Mouse (Mus musculus) cerebellum, adult 2 months (tissue): ENCODE measurements around the gene Ap1ar. TPM values are rescaled to one million over a fixed set of nuclear protein-coding genes. Genes with fewer than 3 reads are reported as not detected.

Experiments
- DNase-seq, 2 experiments: peaks; one replicate each; pipeline ENCODE4 v3.0.0; 2021
- H3K27ac ChIP-seq: fragments of 200-500 bp; 2 replicates; pipeline ENCODE4 v1.5.1; 2012; ENCODE audit warnings: low read length, control low read depth, inconsistent platforms; ENCODE audit not compliant: insufficient read depth
- H3K27me3 ChIP-seq: fragments of 200-500 bp; 2 replicates; pipeline ENCODE4 v1.6.1; 2012; ENCODE audit warnings: inconsistent platforms, mild to moderate bottlenecking, low read length, moderate library complexity; ENCODE audit not compliant: control insufficient read depth, insufficient read depth
- H3K4me1 ChIP-seq: fragments of 200-500 bp; 2 replicates; pipeline ENCODE4 v1.6.1; 2011; ENCODE audit warnings: low read length; ENCODE audit not compliant: control insufficient read depth, insufficient read depth
- H3K4me3 ChIP-seq: fragments of 200-500 bp; replicated peaks from 2 replicates; pipeline ENCODE3; 2011; ENCODE audit warnings: mild to moderate bottlenecking, low read depth, low read length, control low read depth; ENCODE audit not compliant: insufficient read depth
- CTCF ChIP-seq: fragments of 200-500 bp; IDR thresholded peaks from 2 replicates; pipeline ENCODE4 v1.5.1; 2011; ENCODE audit warnings: low read depth, mild to moderate bottlenecking, control low read depth, low read length, moderate library complexity, borderline replicate concordance; ENCODE audit not compliant: insufficient read depth
- POLR2A ChIP-seq: fragments of 200-500 bp; IDR thresholded peaks from 2 replicates; pipeline ENCODE4 v1.6.1; 2011; ENCODE audit warnings: low read length, control low read depth, borderline replicate concordance; ENCODE audit not compliant: insufficient read depth
- WGBS: fragments of 180-500 bp; shearing (Covaris S2); methylation state at CpG from one replicate; pipeline ENCODE4 v1.1.7; 2018; 5-methylcytosine and 5-hydroxymethylcytosine counted together
- polyA plus RNA-seq: library from polyadenylated mRNA; depleted of rRNA; stranded (reverse); fragments of >200 nt; gene quantifications from 2 replicates; pipeline ENCODE4 v1.2.3, GENCODE M21; 2012; rRNA removed

Ap1ar gene
- polyA plus RNA-seq = 49.8 and 52.8 TPM in 2 replicates

- TF ChIP-seq CTCF (peak; percentile 45; the same call in 1 of the 2 replicates), POLR2A (peak; percentile 95)
- Histone ChIP-seq H3K27me3 (no peaks in the 10 kb centered on the region), H3K27ac (peak within 1 kb of the TSS; percentile 78), H3K4me3 (peak within 1 kb of the TSS; percentile 91), H3K4me1 (peaks cover 3% of the 10 kb centered on the region; the same call in 1 of the 2 replicates)
- DNase-seq = peak; percentile 97
- under 1% methylated on average over 88 of the region's 89 CpGs for WGBS
Observed at GRCm38 (mm10) chr3:127837154-127837865, at the start of gene Ap1ar. Gene Ap1ar, minus strand, starts transcription at chr3:127837523.

GRCm38 (mm10) chr3:127881684-127882083 lies 44.4 kb upstream of the Ap1ar start:
- Histone ChIP-seq H3K27ac (no peak overlapping the region), H3K4me3 (no peak overlapping the region), H3K27me3 (no peaks in the 10 kb centered on the region), H3K4me1 (no peaks in the 10 kb centered on the region)
- 56% methylated on average over 2 of the region's 2 CpGs for WGBS
- TF ChIP-seq POLR2A (no peak), CTCF (no peak)
- no peak for DNase-seq

- no peak overlapping the region for H3K27ac ChIP-seq
- 85% methylated on average over 3 of the region's 3 CpGs for WGBS
- no peaks in the 10 kb centered on the region for H3K4me1 ChIP-seq
- no peaks in the 10 kb centered on the region for H3K27me3 ChIP-seq
- no peak for TF ChIP-seq POLR2A
- no peak for TF ChIP-seq CTCF
- DNase-seq = no peak
- no peak overlapping the region for H3K4me3 ChIP-seq
Observed at GRCm38 (mm10) chr3:127879968-127880367, 42.6 kb upstream of the Ap1ar start.

GRCm38 (mm10) chr3:127875509-127875908 lies 38.2 kb upstream of the Ap1ar start:
- DNase-seq = no peak
- no peaks in the 10 kb centered on the region for H3K4me1 ChIP-seq
- no peaks in the 10 kb centered on the region for H3K27me3 ChIP-seq
- WGBS = 90% methylated on average over 2 of the region's 2 CpGs
- H3K27ac ChIP-seq = no peak overlapping the region
- H3K4me3 ChIP-seq = no peak overlapping the region
- no peak for TF ChIP-seq POLR2A
- no peak for TF ChIP-seq CTCF

- Histone ChIP-seq H3K4me3 (no peak overlapping the region), H3K27me3 (no peaks in the 10 kb centered on the region), H3K27ac (no peak overlapping the region), H3K4me1 (no peaks in the 10 kb centered on the region)
- 90% methylated on average over 7 of the region's 7 CpGs for WGBS
- DNase-seq = no peak
- TF ChIP-seq CTCF = no peak
- no peak for TF ChIP-seq POLR2A
Observed at GRCm38 (mm10) chr3:127875059-127875458, 37.7 kb upstream of the Ap1ar start.

- WGBS = 35% methylated on average over 4 of the region's 4 CpGs
- H3K27ac ChIP-seq = no peak overlapping the region
- peak in 1 of 2 experiments; percentile 6 for DNase-seq
- H3K27me3 ChIP-seq = no peaks in the 10 kb centered on the region
- H3K4me3 ChIP-seq = no peak overlapping the region
- TF ChIP-seq POLR2A (no peak), CTCF (no peak)
- H3K4me1 ChIP-seq = no peaks in the 10 kb centered on the region
Observed at GRCm38 (mm10) chr3:127874254-127874883, 37.0 kb upstream of the Ap1ar start.

GRCm38 (mm10) chr3:127871575-127871974 lies 34.3 kb upstream of the Ap1ar start:
- H3K4me1 ChIP-seq = no peaks in the 10 kb centered on the region
- H3K27me3 ChIP-seq = no peaks in the 10 kb centered on the region
- no peak for DNase-seq
- TF ChIP-seq POLR2A (no peak), CTCF (no peak)
- no peak overlapping the region for H3K4me3 ChIP-seq
- 82% methylated on average over 9 of the region's 9 CpGs for WGBS
- H3K27ac ChIP-seq = no peak overlapping the region

GRCm38 (mm10) chr3:127868880-127869279 lies 31.6 kb upstream of the Ap1ar start:
- Histone ChIP-seq H3K4me1 (no peaks in the 10 kb centered on the region), H3K27ac (no peak overlapping the region), H3K4me3 (no peak overlapping the region), H3K27me3 (no peaks in the 10 kb centered on the region)
- TF ChIP-seq POLR2A = no peak
- no peak for TF ChIP-seq CTCF
- DNase-seq = no peak
- 58% methylated on average over 5 of the region's 5 CpGs for WGBS
